Mouse (Mus musculus) kidney, postnatal 0 days (tissue): ENCODE results near the gene Fpr1. TPM values are rescaled to one million over a fixed set of nuclear protein-coding genes. Genes with fewer than 3 reads are reported as not detected.

ENCODE experiments used
- ATAC-seq: fragments of 200-750 bp; cut with Nextera tagmentation; replicated peaks from 2 replicates; pipeline ENCODE4 v1.8.0; 2017; ENCODE audit warnings: low read depth, moderate number of reproducible peaks, moderate TSS enrichment, moderate library complexity; ENCODE audit not compliant: low FRiP score
- DNase-seq: peaks from one replicate; pipeline ENCODE4 v3.0.0-alpha.2; 2016; ENCODE audit warnings: low spot score
- H3K27ac ChIP-seq: fragments of 300-500 bp; sonication (generic); 2 replicates; pipeline ENCODE4 v1.5.1; 2014; ENCODE audit warnings: mild to moderate bottlenecking
- H3K27me3 ChIP-seq: fragments of 300-500 bp; sonication (generic); 2 replicates; pipeline ENCODE4 v1.6.1; 2014; ENCODE audit warnings: low read length, mixed read lengths; ENCODE audit not compliant: insufficient read depth
- H3K36me3 ChIP-seq: fragments of 300-500 bp; sonication (generic); 2 replicates; pipeline ENCODE4 v1.6.1; 2014; ENCODE audit warnings: low read length, mixed read lengths; ENCODE audit not compliant: insufficient read depth
- H3K4me1 ChIP-seq: fragments of 300-500 bp; sonication (generic); replicated peaks from 2 replicates; pipeline ENCODE4 v1.6.1; 2014; ENCODE audit warnings: antibody characterized with exemption, low read length, mixed read lengths; ENCODE audit not compliant: insufficient read depth
- H3K4me2 ChIP-seq: fragments of 300-500 bp; sonication (generic); 2 replicates; pipeline ENCODE4 v1.6.1; 2014; ENCODE audit warnings: mild to moderate bottlenecking, low read length, moderate library complexity, mixed read lengths
- H3K4me3 ChIP-seq: fragments of 300-500 bp; sonication (generic); replicated peaks from 2 replicates; pipeline ENCODE4 v1.5.1; 2014; ENCODE audit warnings: low read depth, low read length
- H3K9ac ChIP-seq: fragments of 300-500 bp; sonication (generic); 2 replicates; pipeline ENCODE4 v1.6.1; 2014; ENCODE audit warnings: low read depth, low read length
- H3K9me3 ChIP-seq: fragments of 300-500 bp; sonication (generic); replicated peaks from 2 replicates; pipeline ENCODE4 v1.6.1; 2016; ENCODE audit warnings: low read length, inconsistent platforms, mixed read lengths
- CTCF ChIP-seq: IDR thresholded peaks from 2 replicates; pipeline ENCODE4 v1.5.1; 2016; ENCODE audit warnings: antibody characterized with exemption, low read depth, mild to moderate bottlenecking, moderate library complexity
- whole genome bisulfite sequencing: fragments of 180-500 bp; shearing (Covaris S2); extraction: QIAGEN DNeasy Blood & Tissue Kit; methylation state at CpG from one replicate; pipeline ENCODE4 v1.1.7; 2014; 5-methylcytosine and 5-hydroxymethylcytosine counted together
- polyA plus RNA-seq: library from polyadenylated mRNA; unstranded; fragments of >200 nt; fragmentation: Nextera tagmentation; extraction: Ambion mirVana; gene quantifications from 2 replicates; pipeline ENCODE4 v1.2.1, GENCODE M21; 2015

Gene Fpr1
- polyA plus RNA-seq, 1 experiment from 2014 or later, result 0.39 TPM

DNA sequence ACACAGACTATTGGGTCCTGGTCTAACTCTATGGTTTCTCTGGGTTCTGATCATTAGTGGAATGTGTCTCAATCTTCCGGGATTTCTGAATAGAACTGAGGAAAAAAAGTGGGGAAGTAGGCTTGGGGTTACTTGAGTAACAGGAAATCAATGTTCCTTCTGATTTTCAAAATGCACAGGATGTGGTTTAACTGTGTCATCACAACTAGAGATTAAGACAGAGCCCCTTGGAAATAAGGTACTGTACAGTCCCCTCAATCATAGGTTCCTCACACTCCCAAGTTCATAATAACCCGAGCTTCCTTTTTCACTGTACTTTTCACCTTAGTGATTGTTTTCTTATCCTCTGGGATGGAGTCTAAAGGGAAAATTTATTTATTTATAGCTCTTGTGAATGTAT, 12.0 kb downstream of the Fpr1 start:
- Histone ChIP-seq H3K36me3 (no peaks in the 10 kb centered on the region), H3K9ac (no peak overlapping the region), H3K4me1 (no peaks in the 10 kb centered on the region), H3K9me3 (no peaks in the 10 kb centered on the region), H3K4me2 (no peak overlapping the region), H3K27ac (no peak overlapping the region), H3K4me3 (no peak overlapping the region), H3K27me3 (no peaks in the 10 kb centered on the region)
- no peak for DNase-seq
- 75% methylated on average over 2 of the region's 2 CpGs for WGBS
- no peak for TF ChIP-seq CTCF
- ATAC-seq, result no peak

DNA sequence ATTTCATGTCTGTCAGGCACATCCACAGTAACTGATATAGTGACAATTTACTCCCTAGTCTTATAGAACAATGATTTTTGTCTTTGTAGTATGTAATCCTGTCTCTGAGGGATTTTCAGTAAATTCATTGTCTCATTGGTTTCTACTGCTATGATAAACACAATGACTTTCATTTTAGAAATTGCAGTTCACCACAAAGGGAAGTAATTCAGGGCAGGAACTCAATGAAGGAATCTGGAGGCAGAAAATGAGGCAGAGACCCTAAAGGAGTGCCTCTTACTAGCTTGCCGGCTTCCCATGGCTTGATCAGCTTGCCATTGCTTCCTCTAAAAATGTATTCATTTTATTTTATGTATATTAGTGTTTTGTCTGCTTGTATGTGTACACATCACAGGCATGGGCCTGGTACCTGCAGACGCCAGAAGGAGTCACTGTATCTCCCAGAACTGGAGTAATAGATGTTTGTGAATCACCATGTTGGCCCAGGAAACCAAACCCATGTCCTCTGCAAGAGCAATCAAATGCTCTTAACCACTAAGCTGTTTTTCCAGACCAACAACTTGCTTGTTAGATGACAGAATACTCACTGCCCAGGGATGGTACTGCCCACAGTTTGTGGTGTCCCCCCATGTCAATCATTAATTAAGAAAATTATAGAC, 12.7 kb downstream of the Fpr1 start:
- no peak for TF ChIP-seq CTCF
- ATAC-seq (no peak), DNase-seq (no peak)
- Histone ChIP-seq H3K36me3 (no peaks in the 10 kb centered on the region), H3K9ac (no peak overlapping the region), H3K4me3 (no peak overlapping the region), H3K4me2 (no peak overlapping the region), H3K9me3 (no peaks in the 10 kb centered on the region), H3K4me1 (no peaks in the 10 kb centered on the region), H3K27me3 (no peaks in the 10 kb centered on the region), H3K27ac (no peak overlapping the region)
- WGBS, result 80% methylated on average over 2 of the region's 2 CpGs

DNA sequence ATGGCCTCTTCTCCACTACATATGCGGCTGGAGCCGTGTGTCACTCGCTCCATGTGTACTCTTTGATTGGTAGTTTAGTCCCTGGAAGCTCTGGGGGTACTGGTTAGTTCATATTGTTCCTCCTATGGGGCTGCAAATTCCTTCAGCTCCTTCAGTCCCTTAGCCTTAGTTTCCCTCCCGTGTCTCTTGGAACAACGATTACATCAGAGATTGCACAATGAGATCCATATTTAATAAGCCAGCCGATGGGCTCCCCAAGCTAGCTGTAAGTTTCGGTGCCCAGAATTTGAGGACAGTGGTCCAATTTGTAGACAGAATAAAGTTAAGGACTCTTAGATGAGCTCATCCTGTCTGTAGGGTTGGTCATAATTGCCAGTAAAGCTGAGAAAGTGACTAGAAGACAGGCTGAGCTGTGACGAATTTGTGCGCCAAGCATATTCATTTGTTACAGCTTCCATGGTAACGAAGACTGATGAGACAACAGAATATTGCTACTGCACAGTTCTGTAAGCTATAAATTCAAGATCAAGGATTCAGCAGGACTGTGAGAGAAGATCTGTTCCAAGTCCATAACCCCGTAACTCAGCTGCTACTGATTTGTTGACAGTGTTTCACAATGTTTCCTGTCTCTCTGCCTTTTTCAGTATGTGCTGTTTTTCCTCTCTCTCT, 16.8 kb downstream of the Fpr1 start:
- no peak overlapping the region for H3K4me3 ChIP-seq
- H3K9ac ChIP-seq, result no peak overlapping the region
- no peaks in the 10 kb centered on the region for H3K4me1 ChIP-seq
- ATAC-seq (no peak), DNase-seq (no peak)
- WGBS, result 85% methylated on average over 11 of the region's 11 CpGs
- 0 out of 2 replicates have a peak, but pooled peaks cover 3% of the 10 kb centered on the region for H3K36me3 ChIP-seq
- no peaks in the 10 kb centered on the region for H3K27me3 ChIP-seq
- no peak for TF ChIP-seq CTCF
- H3K9me3 ChIP-seq, result no peaks in the 10 kb centered on the region
- no peak overlapping the region for H3K4me2 ChIP-seq
- H3K27ac ChIP-seq, result no peak overlapping the region

DNA sequence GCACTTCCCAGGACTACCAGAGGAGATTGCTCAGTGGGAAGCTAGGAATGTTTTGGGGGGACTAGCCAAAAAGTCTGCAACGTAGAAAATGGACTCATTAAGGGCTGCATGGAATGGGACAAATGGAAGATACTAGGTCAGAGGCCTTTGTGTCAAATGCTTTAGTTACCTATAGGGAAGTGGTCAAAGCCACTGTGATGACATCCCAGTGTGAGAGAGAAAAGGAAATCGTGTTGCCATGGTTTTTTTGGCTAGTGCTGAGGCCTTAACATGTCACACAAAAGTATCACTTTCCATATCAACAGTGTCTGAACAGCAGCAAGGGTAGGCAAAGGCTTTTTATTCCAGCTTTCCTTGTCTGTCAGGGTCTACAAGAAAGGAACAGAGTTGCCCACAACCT, 18.6 kb downstream of the Fpr1 start:
- 0 out of 2 replicates have a peak, but pooled peaks cover 3% of the 10 kb centered on the region for H3K36me3 ChIP-seq
- H3K4me2 ChIP-seq, result no peak overlapping the region
- H3K9me3 ChIP-seq, result no peaks in the 10 kb centered on the region
- no peak for ATAC-seq
- H3K4me1 ChIP-seq, result no peaks in the 10 kb centered on the region
- 68% methylated on average over 2 of the region's 2 CpGs for WGBS
- no peak overlapping the region for H3K27ac ChIP-seq
- no peak for DNase-seq
- no peaks in the 10 kb centered on the region for H3K27me3 ChIP-seq
- TF ChIP-seq CTCF, result no peak
- no peak overlapping the region for H3K4me3 ChIP-seq
- no peak overlapping the region for H3K9ac ChIP-seq

DNA sequence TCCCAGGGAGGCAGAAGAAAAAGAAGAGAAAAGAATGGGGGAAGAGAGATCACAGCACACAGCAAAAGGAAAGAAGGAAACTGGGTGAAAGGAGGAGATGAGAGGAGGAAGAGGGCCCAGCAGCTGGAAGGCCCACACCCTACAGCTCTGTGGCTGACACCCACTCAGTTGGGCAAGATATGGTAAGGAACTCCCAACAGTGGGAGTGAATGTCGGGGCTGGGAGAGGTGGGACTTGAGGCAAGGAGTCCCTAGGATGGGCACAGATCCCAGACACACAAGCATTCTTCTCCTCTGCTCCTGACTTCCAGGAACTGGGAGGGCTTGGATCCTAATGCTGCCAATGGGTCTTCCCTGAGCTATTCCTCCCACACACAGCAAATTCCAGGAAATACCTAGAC, 21.4 kb downstream of the Fpr1 start:
- Histone ChIP-seq H3K9me3 (no peaks in the 10 kb centered on the region), H3K9ac (no peak overlapping the region), H3K27ac (no peak overlapping the region), H3K4me1 (no peaks in the 10 kb centered on the region), H3K36me3 (0 out of 2 replicates have a peak, but pooled peaks cover 3% of the 10 kb centered on the region), H3K27me3 (no peaks in the 10 kb centered on the region), H3K4me2 (no peak overlapping the region), H3K4me3 (no peak overlapping the region)
- no peak for DNase-seq
- WGBS, result 60% methylated on average over 1 of the region's 1 CpGs
- no peak for ATAC-seq
- TF ChIP-seq CTCF, result no peak

DNA sequence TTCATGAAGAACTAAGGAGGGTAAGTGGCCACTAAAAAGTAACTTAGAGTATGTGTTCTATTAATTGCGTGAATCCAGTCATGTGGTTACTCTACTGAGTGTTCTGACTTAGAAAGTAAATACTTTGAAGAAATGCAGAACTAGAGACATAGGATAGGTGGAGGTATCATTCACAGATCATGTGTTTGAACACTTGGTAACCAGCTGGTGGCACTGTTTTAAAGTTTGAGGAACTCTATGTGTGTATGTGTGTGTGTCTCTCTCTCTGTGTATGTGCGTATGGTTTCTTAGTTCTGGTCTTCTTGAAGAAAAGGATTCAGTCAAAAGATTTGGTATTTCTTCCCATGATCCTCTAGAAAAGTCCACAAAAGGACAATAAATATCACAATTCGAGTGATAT, 23.6 kb downstream of the Fpr1 start:
- Histone ChIP-seq H3K27ac (no peak overlapping the region), H3K4me3 (no peak overlapping the region), H3K4me2 (no peak overlapping the region), H3K9me3 (no peaks in the 10 kb centered on the region), H3K9ac (no peak overlapping the region), H3K4me1 (no peaks in the 10 kb centered on the region), H3K27me3 (no peaks in the 10 kb centered on the region), H3K36me3 (0 out of 2 replicates have a peak, but pooled peaks cover 3% of the 10 kb centered on the region)
- DNase-seq (no peak), ATAC-seq (no peak)
- TF ChIP-seq CTCF, result peak; percentile 25; the same call in 1 of the 2 replicates
- 96% methylated on average over 3 of the region's 3 CpGs for WGBS

DNA sequence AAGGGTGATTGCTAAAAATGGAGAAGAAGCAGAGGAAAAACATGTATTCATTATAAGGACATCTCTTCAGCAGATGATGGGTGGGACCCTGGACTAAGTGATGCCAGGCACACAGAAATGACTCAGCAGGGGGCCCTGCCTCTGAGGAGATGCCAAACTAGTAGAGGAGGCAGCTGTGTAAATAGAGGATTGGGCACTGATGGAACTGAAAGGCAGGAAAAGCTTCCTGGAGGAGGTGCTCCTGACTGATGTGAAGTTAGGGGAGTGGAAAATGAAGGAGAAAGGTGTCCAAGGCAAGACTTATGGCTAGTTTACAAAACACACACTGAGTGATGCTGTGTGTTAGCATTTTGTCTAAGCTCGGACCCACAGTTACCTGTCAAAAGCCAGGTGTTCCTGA, 26.3 kb downstream of the Fpr1 start:
- DNase-seq (no peak), ATAC-seq (no peak)
- no peaks in the 10 kb centered on the region for H3K4me1 ChIP-seq
- H3K4me2 ChIP-seq, result no peak overlapping the region
- H3K9ac ChIP-seq, result no peak overlapping the region
- 42% methylated on average over 1 of the region's 1 CpGs for WGBS
- H3K27me3 ChIP-seq, result no peaks in the 10 kb centered on the region
- H3K4me3 ChIP-seq, result no peak overlapping the region
- no peaks in the 10 kb centered on the region for H3K9me3 ChIP-seq
- TF ChIP-seq CTCF, result no peak
- H3K27ac ChIP-seq, result no peak overlapping the region
- no peaks in the 10 kb centered on the region for H3K36me3 ChIP-seq
